Mouse (Mus musculus) neural tube, embryonic 15.5 days (tissue): ENCODE data around the gene Gm17606. TPM values are rescaled to one million over a fixed set of nuclear protein-coding genes. Genes with fewer than 3 reads are reported as not detected.
A peak's percentile ranks its signal among the peaks of the same experiment; 100 is the strongest.

Source experiments
- ATAC-seq: fragments of 200-750 bp; cut with Nextera tagmentation; 2 replicates; pipeline ENCODE4 v1.8.0; 2017; ENCODE audit warnings: mild to moderate bottlenecking, moderate TSS enrichment, moderate library complexity; ENCODE audit not compliant: low FRiP score
- H3K27ac ChIP-seq: fragments of 300-500 bp; sonication (generic); replicated peaks from 2 replicates; pipeline ENCODE4 v1.5.1; 2015; ENCODE audit warnings: mild to moderate bottlenecking, inconsistent platforms
- H3K27me3 ChIP-seq: fragments of 300-500 bp; sonication (generic); replicated peaks from 2 replicates; pipeline ENCODE4 v1.6.1; 2015; ENCODE audit warnings: inconsistent platforms
- H3K36me3 ChIP-seq: fragments of 300-500 bp; sonication (generic); 2 replicates; pipeline ENCODE4 v1.6.1; 2015; ENCODE audit warnings: inconsistent platforms
- H3K4me1 ChIP-seq: fragments of 300-500 bp; sonication (generic); 2 replicates; pipeline ENCODE4 v1.6.1; 2015; ENCODE audit warnings: inconsistent platforms
- H3K4me2 ChIP-seq: fragments of 300-500 bp; sonication (generic); 2 replicates; pipeline ENCODE4 v1.6.1; 2015; ENCODE audit warnings: inconsistent platforms, mild to moderate bottlenecking, moderate library complexity
- H3K4me3 ChIP-seq: fragments of 300-500 bp; sonication (generic); replicated peaks from 2 replicates; pipeline ENCODE4 v1.5.1; 2015; ENCODE audit warnings: mild to moderate bottlenecking, inconsistent platforms
- H3K9ac ChIP-seq: fragments of 300-500 bp; sonication (generic); replicated peaks from 2 replicates; pipeline ENCODE4 v1.6.1; 2015; ENCODE audit warnings: mild to moderate bottlenecking, inconsistent platforms
- H3K9me3 ChIP-seq: fragments of 300-500 bp; sonication (generic); replicated peaks from 2 replicates; pipeline ENCODE4 v1.6.1; 2016; ENCODE audit warnings: inconsistent platforms
- WGBS: fragments of 180-500 bp; shearing (Covaris S2); methylation state at CpG from one replicate; pipeline ENCODE4 v1.1.7; 2015; ENCODE audit warnings: mixed read lengths; 5-methylcytosine and 5-hydroxymethylcytosine counted together
- polyA plus RNA-seq: library from polyadenylated mRNA; unstranded; fragments of >200 nt; fragmentation: Nextera tagmentation; extraction: Ambion mirVana; gene quantifications from 2 replicates; pipeline ENCODE4 v1.2.1, GENCODE M21; 2015

Gene Gm17606
- polyA plus RNA-seq, 1 experiment from 2014 or later = not detected

DNA sequence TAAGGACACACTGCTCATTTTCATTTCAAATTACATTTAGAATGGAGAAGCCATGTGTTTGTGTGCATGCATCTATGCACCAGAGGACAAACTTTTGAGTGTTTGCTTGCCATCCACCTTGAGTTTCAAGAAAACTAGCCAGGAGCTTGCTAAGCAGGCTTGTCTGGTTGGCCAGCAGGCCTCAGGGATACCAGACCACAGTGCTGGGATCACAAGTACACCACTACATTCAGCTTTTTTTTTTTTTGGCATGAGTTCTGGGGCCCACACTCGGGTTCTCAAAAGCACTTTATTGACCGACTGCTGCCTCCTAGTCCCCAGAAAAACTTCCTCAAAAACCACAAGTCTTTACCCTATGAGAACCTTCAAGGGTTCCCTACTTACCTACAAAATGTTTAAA, 33.6 kb downstream of the Gm17606 start:
- no peaks in the 10 kb centered on the region for H3K27me3 ChIP-seq
- no peaks in the 10 kb centered on the region for H3K4me1 ChIP-seq
- ATAC-seq = no peak
- H3K36me3 ChIP-seq = peaks cover 66% of the 10 kb centered on the region
- H3K4me2 ChIP-seq = no peak overlapping the region
- no peak overlapping the region for H3K9ac ChIP-seq
- no peaks in the 10 kb centered on the region for H3K9me3 ChIP-seq
- no peak overlapping the region for H3K4me3 ChIP-seq
- no peak overlapping the region for H3K27ac ChIP-seq
- 79% methylated on average over 2 of the region's 2 CpGs for WGBS

DNA sequence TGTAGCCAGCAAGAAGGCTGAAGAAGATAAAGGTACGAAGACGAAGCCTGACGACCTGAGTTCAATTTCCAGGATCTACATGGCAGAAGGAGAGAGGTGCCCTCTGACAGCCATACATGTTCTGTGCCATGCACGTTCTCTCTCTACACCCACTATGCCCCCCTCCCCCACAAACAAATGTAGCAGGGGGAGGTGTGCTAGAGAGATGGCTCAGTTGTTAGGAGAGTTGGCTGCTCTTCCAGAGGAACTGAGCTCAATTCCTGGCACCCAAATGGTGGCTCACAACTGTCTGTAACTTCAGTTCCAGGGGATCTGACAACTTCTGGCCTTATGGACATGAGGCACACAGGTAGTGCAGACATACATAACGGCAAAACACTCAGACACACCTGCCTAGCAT, 35.5 kb downstream of the Gm17606 start:
- no peak overlapping the region for H3K4me2 ChIP-seq
- H3K36me3 ChIP-seq = peaks cover 69% of the 10 kb centered on the region
- 89% methylated on average over 5 of the region's 5 CpGs for WGBS
- no peaks in the 10 kb centered on the region for H3K9me3 ChIP-seq
- no peaks in the 10 kb centered on the region for H3K4me1 ChIP-seq
- no peak overlapping the region for H3K9ac ChIP-seq
- no peak overlapping the region for H3K27ac ChIP-seq
- H3K4me3 ChIP-seq = no peak overlapping the region
- no peak for ATAC-seq
- H3K27me3 ChIP-seq = no peaks in the 10 kb centered on the region

DNA sequence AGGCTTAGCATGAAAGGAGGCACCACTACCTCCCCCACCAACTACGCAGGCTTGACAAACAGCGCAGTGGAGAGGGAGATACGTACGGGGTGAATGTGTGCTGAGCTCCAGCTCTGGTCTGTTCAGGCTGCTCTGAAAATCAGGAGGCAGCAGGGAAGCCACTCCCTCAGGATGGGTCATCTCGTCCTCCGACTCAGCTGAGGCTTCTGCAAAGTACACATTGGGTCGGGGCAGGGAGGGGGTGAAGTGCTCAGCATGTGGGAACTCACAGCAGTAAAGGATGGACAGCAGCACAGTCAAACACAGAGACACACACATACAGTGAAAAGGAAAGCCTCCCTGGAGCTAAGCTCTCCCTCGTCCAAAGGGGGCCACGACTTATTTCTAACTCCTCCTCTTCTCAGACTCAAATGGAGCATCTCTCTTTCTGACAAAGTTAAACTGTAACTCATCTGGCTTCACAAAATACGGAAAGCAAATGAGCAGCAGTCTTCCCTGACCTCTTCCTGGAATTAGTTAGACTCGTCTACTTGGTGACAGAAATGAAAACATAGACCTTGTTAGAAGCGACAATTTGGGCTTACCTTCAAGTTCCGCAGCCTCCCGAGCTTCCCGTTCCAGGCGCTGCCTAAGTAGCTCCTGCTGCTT, 38.0 kb downstream of the Gm17606 start:
- 85% methylated on average over 16 of the region's 16 CpGs for WGBS
- Histone ChIP-seq H3K36me3 (peaks cover 58% of the 10 kb centered on the region), H3K9ac (no peak overlapping the region), H3K4me3 (no peak overlapping the region), H3K4me2 (no peak overlapping the region), H3K4me1 (peaks cover 9% of the 10 kb centered on the region), H3K27me3 (no peaks in the 10 kb centered on the region), H3K9me3 (no peaks in the 10 kb centered on the region), H3K27ac (no peak overlapping the region)
- no peak for ATAC-seq

DNA sequence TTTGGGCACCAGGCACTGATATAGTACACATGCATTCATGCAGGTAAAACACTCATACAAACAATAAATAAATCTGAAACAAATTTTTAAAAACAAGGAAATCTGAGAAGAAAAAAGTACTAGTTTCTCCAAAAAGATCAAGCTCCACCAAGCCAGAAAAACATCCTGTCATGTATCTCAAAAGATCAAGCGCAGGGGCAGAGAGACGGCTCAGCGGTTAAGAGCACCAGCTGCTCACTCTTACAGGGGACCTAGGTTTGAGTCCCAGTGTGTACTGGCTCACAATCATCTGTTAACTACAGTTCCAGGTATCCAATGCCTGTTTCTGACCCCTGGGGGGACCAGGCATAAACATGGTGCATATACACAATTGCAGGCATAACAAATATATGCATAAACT, 41.6 kb downstream of the Gm17606 start:
- H3K4me3 ChIP-seq = no peak overlapping the region
- no peak overlapping the region for H3K4me2 ChIP-seq
- H3K27ac ChIP-seq = no peak overlapping the region
- H3K9me3 ChIP-seq = no peaks in the 10 kb centered on the region
- no peak for ATAC-seq
- H3K9ac ChIP-seq = no peak overlapping the region
- H3K36me3 ChIP-seq = peaks cover 34% of the 10 kb centered on the region
- no peaks in the 10 kb centered on the region for H3K27me3 ChIP-seq
- WGBS = 92% methylated on average over 3 of the region's 3 CpGs
- H3K4me1 ChIP-seq = peaks cover 27% of the 10 kb centered on the region

DNA sequence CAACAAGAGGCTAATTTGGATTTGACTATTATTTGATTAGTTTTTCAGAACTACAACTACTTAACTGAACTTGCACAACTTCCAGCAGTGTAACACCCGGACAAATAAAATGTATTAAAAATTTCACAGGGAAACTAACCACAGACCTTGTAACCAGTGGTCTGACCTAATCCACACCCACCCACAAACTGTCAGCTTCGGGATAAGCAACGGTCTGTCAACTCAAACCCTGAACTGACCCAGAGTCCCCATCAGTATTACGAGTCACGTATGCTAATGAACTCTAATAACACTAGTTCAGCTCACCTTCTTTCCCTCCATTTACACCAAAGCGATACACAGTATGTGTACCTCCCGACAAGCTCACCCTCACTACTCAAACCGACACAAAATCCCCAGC, 44.7 kb downstream of the Gm17606 start:
- no peak for ATAC-seq
- Histone ChIP-seq H3K4me2 (peak overlapping the region; percentile 76), H3K36me3 (peaks cover 30% of the 10 kb centered on the region), H3K4me1 (peaks cover 42% of the 10 kb centered on the region), H3K27ac (peak overlapping the region; percentile 98), H3K9me3 (no peaks in the 10 kb centered on the region), H3K27me3 (no peaks in the 10 kb centered on the region), H3K4me3 (peak overlapping the region; percentile 75), H3K9ac (peak overlapping the region; percentile 95)
- WGBS = 13% methylated on average over 8 of the region's 8 CpGs

- Histone ChIP-seq H3K36me3 (peaks cover 32% of the 10 kb centered on the region), H3K4me2 (peak within 1 kb of the TSS; percentile 76), H3K27me3 (no peaks in the 10 kb centered on the region), H3K4me3 (peak within 1 kb of the TSS; percentile 75), H3K9me3 (no peaks in the 10 kb centered on the region), H3K27ac (peak within 1 kb of the TSS; percentile 98), H3K4me1 (peaks cover 42% of the 10 kb centered on the region), H3K9ac (peak within 1 kb of the TSS; percentile 95)
- peak; percentile 81 for ATAC-seq
- under 1% methylated on average over 41 of the region's 41 CpGs for WGBS
These were observed 45.3 kb downstream of the Gm17606 start, which contains the start of gene 1700123O20Rik for GRCm38 (mm10) chr14:54686063-54686521. TSS of gene 1700123O20Rik (plus strand) at chr14:54686216.

DNA sequence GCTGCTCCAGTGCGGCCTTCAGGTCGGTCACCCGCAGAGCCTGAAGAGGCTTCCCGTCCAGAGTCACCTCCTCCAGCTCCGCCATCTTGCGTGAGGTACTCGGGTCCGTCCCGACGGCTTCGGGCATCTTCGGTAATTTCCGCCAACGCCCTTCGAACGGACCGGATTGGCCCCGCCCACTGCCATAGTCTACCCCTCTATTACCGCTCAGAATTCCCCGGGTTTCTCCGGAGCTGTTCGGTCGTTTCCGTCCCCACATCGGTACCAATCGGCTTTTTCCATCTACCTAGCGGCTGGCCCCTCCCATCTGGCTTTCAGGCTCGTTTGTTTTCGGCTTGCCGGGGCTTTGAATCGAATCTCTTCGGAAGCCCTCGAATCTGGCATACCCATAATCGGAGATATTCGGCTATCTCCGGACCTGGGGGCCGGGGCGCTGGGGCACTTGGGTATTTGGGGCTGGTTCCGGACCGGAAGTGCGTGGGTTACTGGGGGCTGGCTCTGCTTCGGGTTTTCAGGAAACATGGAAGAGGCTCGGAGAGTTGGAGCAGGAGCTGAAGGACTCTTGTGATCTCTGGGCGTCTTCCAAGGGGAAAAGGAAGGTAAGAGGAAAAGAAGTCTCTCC, 45.9 kb downstream of the Gm17606 start, which contains the start of gene Acin1:
TSS of gene Acin1 (minus strand) at position 410 of the 622 bp plus-strand sequence.
- Histone ChIP-seq H3K9ac (peak within 1 kb of the TSS; percentile 95), H3K27ac (peak within 1 kb of the TSS; percentile 98), H3K4me1 (peaks cover 42% of the 10 kb centered on the region), H3K36me3 (peaks cover 31% of the 10 kb centered on the region), H3K9me3 (no peaks in the 10 kb centered on the region), H3K4me2 (peak within 1 kb of the TSS; percentile 76), H3K27me3 (no peaks in the 10 kb centered on the region), H3K4me3 (peak within 1 kb of the TSS; percentile 75)
- ATAC-seq = peak; percentile 98
- under 1% methylated on average over 44 of the region's 44 CpGs for WGBS

GRCm38 (mm10) chr14:54687251-54687650, 46.5 kb downstream of the Gm17606 start:
- peak overlapping the region; percentile 68 for H3K9ac ChIP-seq
- peak overlapping the region; percentile 98 for H3K27ac ChIP-seq
- no peaks in the 10 kb centered on the region for H3K9me3 ChIP-seq
- H3K36me3 ChIP-seq = peaks cover 31% of the 10 kb centered on the region
- H3K4me3 ChIP-seq = peak overlapping the region; percentile 75
- no peaks in the 10 kb centered on the region for H3K27me3 ChIP-seq
- ATAC-seq = no peak
- WGBS = 6% methylated on average over 8 of the region's 8 CpGs
- H3K4me1 ChIP-seq = peaks cover 42% of the 10 kb centered on the region
- peak overlapping the region; percentile 76 for H3K4me2 ChIP-seq

- Histone ChIP-seq H3K36me3 (peaks cover 22% of the 10 kb centered on the region), H3K9me3 (no peaks in the 10 kb centered on the region), H3K4me3 (no peak overlapping the region), H3K4me2 (no peak overlapping the region), H3K27me3 (no peaks in the 10 kb centered on the region), H3K27ac (no peak overlapping the region), H3K4me1 (no peaks in the 10 kb centered on the region), H3K9ac (no peak overlapping the region)
- 81% methylated on average over 6 of the region's 6 CpGs for WGBS
- ATAC-seq = no peak
These were observed 54.3 kb downstream of the Gm17606 start for GRCm38 (mm10) chr14:54695042-54695441.

GRCm38 (mm10) chr14:54696752-54697151, 56.0 kb downstream of the Gm17606 start:
- H3K4me2 ChIP-seq = no peak overlapping the region
- 90% methylated on average over 4 of the region's 4 CpGs for WGBS
- H3K4me1 ChIP-seq = no peaks in the 10 kb centered on the region
- H3K4me3 ChIP-seq = no peak overlapping the region
- H3K27me3 ChIP-seq = no peaks in the 10 kb centered on the region
- no peak overlapping the region for H3K9ac ChIP-seq
- peaks cover 12% of the 10 kb centered on the region for H3K36me3 ChIP-seq
- no peaks in the 10 kb centered on the region for H3K9me3 ChIP-seq
- no peak overlapping the region for H3K27ac ChIP-seq
- ATAC-seq = no peak
